Mouse (Mus musculus) forebrain, embryonic 13.5 days (tissue): ENCODE results near the gene Olfr154. TPM values are rescaled to one million over a fixed set of nuclear protein-coding genes. Genes with fewer than 3 reads are reported as not detected.
"Not testable (repeated sequence)": the region's sequence is repeated elsewhere in the genome, so short reads cannot be mapped to it uniquely, and the experiment has no call there.

Experiments used
- ATAC-seq: fragments of 200-750 bp; cut with Nextera tagmentation; 2 replicates; pipeline ENCODE4 v1.8.0; 2017
- H3K27ac ChIP-seq: fragments of 300-500 bp; sonication (generic); 2 replicates; pipeline ENCODE4 v1.5.1; 2015; ENCODE audit warnings: inconsistent platforms, mild to moderate bottlenecking, moderate library complexity
- H3K27me3 ChIP-seq: fragments of 300-500 bp; sonication (generic); 2 replicates; pipeline ENCODE4 v1.6.1; 2015; ENCODE audit warnings: mild to moderate bottlenecking, inconsistent platforms
- H3K36me3 ChIP-seq: fragments of 300-500 bp; sonication (generic); 2 replicates; pipeline ENCODE4 v1.6.1; 2015; ENCODE audit warnings: mild to moderate bottlenecking, inconsistent platforms; ENCODE audit not compliant: poor library complexity, severe bottlenecking
- H3K4me1 ChIP-seq: fragments of 300-500 bp; sonication (generic); 2 replicates; pipeline ENCODE4 v1.6.1; 2015; ENCODE audit warnings: inconsistent platforms
- H3K4me2 ChIP-seq: fragments of 300-500 bp; sonication (generic); 2 replicates; pipeline ENCODE4 v1.6.1; 2015; ENCODE audit warnings: inconsistent platforms, mild to moderate bottlenecking, moderate library complexity
- H3K4me3 ChIP-seq: fragments of 300-500 bp; sonication (generic); 2 replicates; pipeline ENCODE4 v1.5.1; 2015; ENCODE audit warnings: mild to moderate bottlenecking, inconsistent platforms
- H3K9ac ChIP-seq: fragments of 300-500 bp; sonication (generic); 2 replicates; pipeline ENCODE4 v1.6.1; 2015; ENCODE audit warnings: mild to moderate bottlenecking, inconsistent platforms
- H3K9me3 ChIP-seq: fragments of 300-500 bp; sonication (generic); replicated peaks from 2 replicates; pipeline ENCODE4 v1.6.1; 2016; ENCODE audit warnings: inconsistent platforms
- WGBS: fragments of 180-500 bp; shearing (Covaris S2); methylation state at CpG from one replicate; pipeline ENCODE4 v1.1.7; 2015; 5-methylcytosine and 5-hydroxymethylcytosine counted together
- polyA plus RNA-seq: library from polyadenylated mRNA; unstranded; fragments of >200 nt; fragmentation: Nextera tagmentation; extraction: Ambion mirVana; gene quantifications from 2 replicates; pipeline ENCODE4 v1.2.1, GENCODE M21; 2015

The Olfr154 gene
- polyA plus RNA-seq: not detected in 2 replicates

- not testable (repeated sequence) for ATAC-seq, H3K4me3 ChIP-seq, H3K36me3 ChIP-seq, H3K4me1 ChIP-seq, H3K27ac ChIP-seq, H3K4me2 ChIP-seq, H3K27me3 ChIP-seq, H3K9ac ChIP-seq, H3K9me3 ChIP-seq
Observed at GRCm38 (mm10) chr2:85664355-85664754, at the start of gene Olfr154. Olfr154 (minus strand) TSS chr2:85664455.

- 23% methylated on average over 1 of the region's 1 CpGs for WGBS
- Histone ChIP-seq H3K27ac (no peak overlapping the region), H3K9me3 (no peaks in the 10 kb centered on the region), H3K9ac (no peak overlapping the region), H3K4me2 (no peak overlapping the region), H3K4me3 (no peak overlapping the region), H3K27me3 (no peaks in the 10 kb centered on the region), H3K4me1 (no peaks in the 10 kb centered on the region), H3K36me3 (no peaks in the 10 kb centered on the region)
- ATAC-seq: no peak
Observed at GRCm38 (mm10) chr2:85711159-85711558, 46.9 kb upstream of the Olfr154 start.

- not testable (repeated sequence) for ATAC-seq, H3K27ac ChIP-seq, H3K4me3 ChIP-seq, H3K36me3 ChIP-seq, H3K9ac ChIP-seq, H3K27me3 ChIP-seq, H3K4me1 ChIP-seq, H3K4me2 ChIP-seq, H3K9me3 ChIP-seq
- WGBS: 80% methylated on average over 2 of the region's 2 CpGs
Observed at GRCm38 (mm10) chr2:85710680-85711079, 46.4 kb upstream of the Olfr154 start.

- no peak within 1 kb of the TSS for H3K4me2 ChIP-seq
- no peak for ATAC-seq
- H3K4me3 ChIP-seq: no peak within 1 kb of the TSS
- H3K9me3 ChIP-seq: no peaks in the 10 kb centered on the region
- H3K27ac ChIP-seq: no peak within 1 kb of the TSS
- H3K9ac ChIP-seq: no peak within 1 kb of the TSS
- no peaks in the 10 kb centered on the region for H3K27me3 ChIP-seq
- H3K36me3 ChIP-seq: no peaks in the 10 kb centered on the region
- H3K4me1 ChIP-seq: no peaks in the 10 kb centered on the region
Observed at GRCm38 (mm10) chr2:85689131-85689530, 24.9 kb upstream of the Olfr154 start, which contains the start of gene Olfr1008. Olfr1008 (plus strand) TSS chr2:85689431.

GRCm38 (mm10) chr2:85678667-85679066 is 14.4 kb upstream of the Olfr154 start, which contains the start of gene Olfr1006:
Olfr1006 (minus strand) TSS chr2:85678767.
- Histone ChIP-seq H3K4me2 (no peak within 1 kb of the TSS), H3K36me3 (no peaks in the 10 kb centered on the region), H3K4me1 (no peaks in the 10 kb centered on the region), H3K4me3 (no peak within 1 kb of the TSS), H3K9ac (no peak within 1 kb of the TSS), H3K9me3 (no peaks in the 10 kb centered on the region), H3K27me3 (no peaks in the 10 kb centered on the region), H3K27ac (no peak within 1 kb of the TSS)
- no peak for ATAC-seq

GRCm38 (mm10) chr2:85650604-85651003 is 13.7 kb downstream of the Olfr154 start, which contains the start of gene Olfr1002:
Olfr1002 (minus strand) TSS chr2:85650704.
- no peaks in the 10 kb centered on the region for H3K27me3 ChIP-seq
- WGBS: 89% methylated on average over 1 of the region's 1 CpGs
- no peak for ATAC-seq
- no peak within 1 kb of the TSS for H3K27ac ChIP-seq
- H3K9me3 ChIP-seq: no peaks in the 10 kb centered on the region
- no peak within 1 kb of the TSS for H3K9ac ChIP-seq
- H3K4me3 ChIP-seq: no peak within 1 kb of the TSS
- H3K4me2 ChIP-seq: no peak within 1 kb of the TSS
- H3K4me1 ChIP-seq: no peaks in the 10 kb centered on the region
- no peaks in the 10 kb centered on the region for H3K36me3 ChIP-seq

Other genes starting within 250 kb of the Olfr154 start
- not detected in 2 replicates for gene Olfr993, start 249.6 kb downstream of the Olfr154 start, polyA plus RNA-seq
- gene Olfr994, start 228.0 kb downstream of the Olfr154 start, polyA plus RNA-seq: not detected in 2 replicates
- not detected in 2 replicates for gene Olfr995, start 220.8 kb downstream of the Olfr154 start, polyA plus RNA-seq
- not detected in 2 replicates for gene 4833423E24Rik, start 145.4 kb downstream of the Olfr154 start, polyA plus RNA-seq
- gene Olfr996, start 85.2 kb downstream of the Olfr154 start, polyA plus RNA-seq: not detected in 2 replicates
- gene Olfr998, start 75.5 kb downstream of the Olfr154 start, polyA plus RNA-seq: not detected in 2 replicates
- gene Olfr1000, start 52.6 kb downstream of the Olfr154 start, polyA plus RNA-seq: not detected in 2 replicates
- not detected in 2 replicates for gene Olfr1002, start 13.8 kb downstream of the Olfr154 start, polyA plus RNA-seq
- gene Olfr1006, start 14.3 kb upstream of the Olfr154 start, polyA plus RNA-seq: not detected in 2 replicates
- gene Olfr1008, start 25.0 kb upstream of the Olfr154 start, polyA plus RNA-seq: not detected in 2 replicates
- gene Olfr1009, start 51.0 kb upstream of the Olfr154 start, polyA plus RNA-seq: not detected in 2 replicates
- gene Olfr1012, start 98.3 kb upstream of the Olfr154 start, polyA plus RNA-seq: not detected in 2 replicates
- not detected in 2 replicates for gene Olfr1013, start 102.6 kb upstream of the Olfr154 start, polyA plus RNA-seq
- not detected in 2 replicates for gene Olfr1014, start 108.3 kb upstream of the Olfr154 start, polyA plus RNA-seq
- not detected in 2 replicates for gene Olfr1015, start 117.6 kb upstream of the Olfr154 start, polyA plus RNA-seq
- not detected in 2 replicates for gene Olfr1016, start 138.1 kb upstream of the Olfr154 start, polyA plus RNA-seq
- gene Olfr1018, start 154.0 kb upstream of the Olfr154 start, polyA plus RNA-seq: not detected in 2 replicates
- gene Olfr1019, start 181.0 kb upstream of the Olfr154 start, polyA plus RNA-seq: not detected in 2 replicates
- not detected in 2 replicates for gene Olfr1020, start 182.6 kb upstream of the Olfr154 start, polyA plus RNA-seq
- gene Olfr1022, start 204.1 kb upstream of the Olfr154 start, polyA plus RNA-seq: not detected in 2 replicates
- gene Olfr1023, start 221.2 kb upstream of the Olfr154 start, polyA plus RNA-seq: not detected in 2 replicates
- gene Olfr1024, start 240.6 kb upstream of the Olfr154 start, polyA plus RNA-seq: not detected in 2 replicates